Mouse (Mus musculus) testis, postnatal 14 days (tissue): ENCODE results near the gene Gys2.

Source experiments
- DNase-seq: peaks from one replicate; pipeline ENCODE4 v3.0.0; 2021; ENCODE audit warnings: low spot score

Gys2 gene

DNA sequence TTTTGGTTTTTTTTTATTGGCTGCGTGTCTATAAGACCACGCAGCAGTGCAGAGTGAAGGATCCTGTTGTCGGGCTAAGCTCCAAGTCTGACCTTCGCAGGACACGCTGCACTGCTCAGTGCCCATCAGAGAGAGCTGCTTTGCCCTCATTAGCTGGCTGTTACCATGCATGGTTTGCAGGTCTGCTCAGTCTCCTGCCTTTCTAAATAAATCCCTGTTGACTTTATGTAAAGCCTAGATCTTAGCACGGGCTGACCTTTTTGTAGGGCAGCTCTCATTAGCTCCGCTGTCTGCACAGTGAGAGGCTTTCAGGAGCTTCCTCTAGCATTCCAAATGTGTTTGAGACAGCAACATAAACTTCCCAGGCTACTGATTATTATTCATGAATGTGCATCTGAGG is 14.9 kb downstream of the Gys2 start:
- no peak for DNase-seq

DNA sequence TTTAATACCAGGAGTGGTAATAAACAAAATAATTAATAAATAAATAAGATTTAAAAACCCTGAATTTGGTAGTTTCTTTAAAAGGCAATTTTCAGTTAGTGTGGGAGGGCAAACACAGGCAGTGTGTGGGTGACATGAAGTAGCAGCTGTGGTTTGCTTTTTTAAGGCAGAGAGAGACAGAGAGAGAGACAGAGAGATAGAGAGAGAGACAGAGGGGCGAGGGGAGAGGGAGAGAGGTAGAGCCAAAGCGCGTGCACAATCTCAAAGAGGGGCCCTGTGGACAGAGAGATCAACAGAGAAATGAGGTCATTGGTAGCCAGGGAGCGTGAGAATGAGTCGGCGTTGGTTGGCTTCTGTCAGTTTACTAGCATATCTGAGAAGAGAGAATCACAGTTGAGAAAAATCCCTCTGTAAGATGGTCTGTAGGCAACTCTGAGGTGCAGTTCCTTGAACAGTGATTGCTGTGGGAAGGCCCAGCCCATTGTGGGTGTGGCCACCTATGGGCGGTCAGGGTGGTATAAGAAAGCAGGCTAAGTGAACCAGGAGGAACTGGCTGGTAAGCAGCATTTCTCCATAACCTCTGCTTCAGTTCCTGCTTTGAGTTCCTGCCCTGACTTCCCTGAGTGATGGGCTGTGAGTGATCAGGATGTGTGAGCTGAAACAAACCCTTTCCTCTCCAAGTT is 17.5 kb downstream of the Gys2 start:
- DNase-seq = no peak

DNA sequence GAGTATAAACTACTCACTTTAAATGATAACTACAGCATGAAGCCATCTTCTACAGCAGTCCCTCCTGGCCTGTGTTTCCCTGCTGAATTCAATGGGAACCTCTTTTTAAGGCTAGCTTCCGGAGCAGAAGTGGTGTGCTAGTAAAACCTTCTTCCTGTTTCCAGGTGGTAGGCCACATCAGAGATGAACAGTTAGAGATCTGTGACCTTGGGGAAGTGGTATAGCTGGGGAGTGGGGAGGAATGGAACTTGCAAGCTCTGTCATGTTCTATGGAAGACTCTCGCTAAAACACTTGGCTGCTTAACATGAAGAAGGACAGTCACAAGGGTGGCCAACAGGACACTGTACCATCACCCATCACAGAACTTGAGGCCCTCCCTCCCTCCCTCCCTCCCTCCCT is 19.6 kb downstream of the Gys2 start:
- DNase-seq = no peak

DNA sequence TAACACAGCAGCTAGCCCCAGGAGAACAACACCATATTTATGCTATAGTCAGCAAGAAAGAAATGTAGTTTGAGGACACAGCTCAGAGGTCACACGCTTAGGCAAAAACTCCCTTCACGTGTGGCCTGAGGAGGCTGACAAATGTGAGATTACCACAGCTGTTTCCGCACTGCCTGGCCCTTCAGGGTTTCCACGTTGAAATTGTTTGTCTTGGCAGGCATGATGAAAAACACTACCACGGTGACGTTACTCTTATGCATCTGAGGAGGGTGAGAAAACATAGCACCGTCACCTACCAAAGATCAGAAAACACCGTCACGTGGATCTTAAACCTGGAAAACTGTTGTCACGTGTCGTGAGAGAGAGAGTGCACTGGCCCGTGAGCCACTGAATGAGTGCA is 21.5 kb downstream of the Gys2 start:
- DNase-seq = no peak

DNA sequence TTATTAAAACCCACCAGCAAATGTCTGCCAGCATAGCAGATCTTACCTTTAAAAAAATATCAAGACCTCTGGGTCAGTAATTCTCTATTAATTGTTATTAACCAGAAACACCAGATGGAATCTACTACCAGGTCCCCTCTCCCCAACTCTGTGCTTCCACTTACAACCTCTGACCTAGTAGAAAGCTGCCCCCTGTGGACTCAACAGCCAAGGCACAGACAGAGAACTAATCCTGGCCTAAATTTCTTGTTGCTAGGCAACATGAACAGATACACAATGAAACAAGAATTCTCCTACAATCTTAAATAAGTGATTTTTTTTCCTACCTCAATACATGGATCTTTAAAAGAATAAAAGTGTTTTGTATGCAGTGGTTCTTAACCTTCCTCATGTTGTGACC is 43.8 kb downstream of the Gys2 start:
- no peak for DNase-seq

DNA sequence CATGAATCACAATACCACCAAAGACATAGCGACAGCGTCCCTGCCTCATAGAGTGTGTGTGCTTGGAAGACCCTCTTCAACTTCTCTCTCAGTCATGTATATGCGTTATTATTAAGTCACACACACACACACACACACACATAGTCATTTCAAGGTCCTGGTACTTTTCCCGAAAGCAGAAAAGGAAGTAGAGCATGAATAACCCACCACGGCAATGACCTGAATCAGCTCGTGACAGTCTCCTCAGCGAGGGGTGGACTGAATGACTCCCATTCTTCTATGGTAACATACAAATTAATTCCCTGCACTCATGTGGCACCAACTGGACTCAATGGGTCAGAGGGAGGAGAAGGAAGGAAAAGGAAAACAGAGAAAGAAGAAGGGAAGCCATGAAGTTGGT is 47.9 kb downstream of the Gys2 start:
- DNase-seq = no peak

DNA sequence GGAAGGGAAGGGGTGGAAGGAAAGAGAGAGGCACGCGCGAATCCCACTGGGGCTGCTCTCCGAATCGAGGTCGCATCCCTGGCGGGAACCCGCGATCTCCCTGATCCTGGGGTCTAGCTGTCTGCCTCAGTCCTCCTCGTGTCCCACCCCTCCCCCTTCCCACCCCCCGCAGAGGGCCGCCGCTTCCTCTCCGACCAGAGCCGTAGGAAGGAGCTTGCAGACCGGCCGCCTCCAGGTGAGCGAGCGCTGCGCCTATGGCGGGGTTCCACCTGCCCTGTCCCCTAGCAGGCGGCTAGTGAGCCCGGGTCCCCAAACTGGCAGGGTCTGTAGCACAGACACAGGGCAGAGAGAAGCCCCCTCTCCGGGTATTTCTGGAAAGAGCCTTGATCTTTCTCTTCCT is 58.3 kb downstream of the Gys2 start:
- no peak for DNase-seq

DNA sequence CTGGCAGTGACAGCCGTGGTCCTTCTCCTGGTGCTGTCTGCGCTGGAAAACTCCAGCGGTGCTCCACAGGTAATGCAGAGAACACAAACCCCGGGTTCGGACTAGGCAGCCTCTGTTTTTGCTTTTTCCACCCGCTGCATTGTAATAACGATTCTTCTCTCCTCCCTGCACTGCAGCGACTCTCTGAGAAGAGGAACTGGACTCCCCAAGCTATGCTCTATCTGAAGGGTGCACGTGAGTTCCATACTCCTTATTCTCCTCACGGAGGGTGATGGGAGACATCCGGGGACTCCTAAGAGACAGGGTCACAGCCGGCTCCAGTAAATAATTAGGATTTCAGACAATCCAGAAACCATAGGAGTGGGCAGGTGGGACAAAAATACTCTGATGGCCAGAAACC is 59.1 kb downstream of the Gys2 start:
- DNase-seq = no peak

DNA sequence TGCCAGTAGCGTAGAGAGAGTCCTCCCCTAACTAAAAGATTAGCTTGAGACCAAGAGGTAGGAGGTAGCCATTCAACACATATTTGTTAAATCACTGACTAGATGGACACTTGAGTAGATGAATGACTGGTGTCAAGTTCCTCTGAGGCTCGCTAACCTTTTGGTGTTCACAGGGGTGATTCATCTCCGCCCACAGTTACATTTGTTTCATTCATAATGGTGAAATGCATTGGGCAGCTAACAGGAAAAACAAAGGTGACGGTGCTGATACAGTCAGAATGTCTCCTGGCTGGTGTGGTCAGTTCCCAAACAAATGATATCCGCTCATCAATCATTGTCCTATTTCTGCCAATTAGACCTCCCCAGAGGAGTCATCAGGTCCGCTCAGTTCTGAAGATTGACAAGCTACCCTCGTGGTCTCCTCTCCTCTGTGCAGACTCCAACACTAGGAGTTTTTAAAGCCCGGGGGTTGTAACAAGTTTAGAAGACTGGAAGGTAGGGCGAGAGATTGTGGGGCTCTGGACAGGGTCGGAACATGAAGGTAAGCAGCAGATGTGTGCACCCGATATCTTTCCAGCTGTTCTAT is 59.9 kb downstream of the Gys2 start, which contains the start of gene Spx:
Gene Spx (plus strand): TSS at position 536 of the 586 bp plus-strand sequence.
- DNase-seq = no peak

DNA sequence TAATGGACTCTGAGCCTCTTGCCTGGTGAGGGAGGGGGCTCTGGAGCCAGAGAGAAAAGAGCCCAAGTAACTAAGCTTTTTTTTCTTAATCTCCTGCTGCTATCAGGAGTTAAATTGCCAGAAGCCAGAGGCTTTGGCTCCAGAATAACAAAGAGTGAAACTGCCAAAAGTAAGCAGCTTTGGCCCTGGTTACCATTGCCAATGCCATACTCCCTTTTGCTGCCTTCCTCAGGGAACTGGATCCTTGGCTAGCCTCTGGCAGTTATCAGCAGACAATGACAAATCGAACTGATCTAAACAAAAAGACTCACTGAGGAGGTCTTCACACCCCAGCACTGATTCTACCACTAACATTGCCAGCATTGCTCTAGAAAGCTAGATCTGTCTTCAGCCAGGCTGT is 61.8 kb downstream of the Gys2 start:
- DNase-seq = no peak

DNA sequence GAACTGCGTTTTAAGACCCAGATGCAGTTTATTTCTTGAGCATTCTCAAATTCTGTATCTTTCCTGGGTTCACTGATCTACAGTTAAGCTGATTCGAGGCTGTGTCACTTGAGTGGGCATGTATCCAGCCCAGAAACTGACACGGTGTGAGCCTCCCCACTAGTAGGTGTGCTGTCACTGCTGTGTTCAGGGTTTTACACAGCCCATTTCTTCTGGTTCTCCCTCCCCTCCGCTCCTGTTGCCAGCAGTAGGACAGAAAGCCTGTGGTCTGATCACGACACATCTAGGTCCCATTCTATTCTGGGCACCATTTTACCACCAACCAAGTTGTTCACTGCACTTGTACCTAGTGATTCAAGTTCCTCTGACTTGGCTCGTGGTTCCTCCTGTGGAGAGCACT is 77.2 kb downstream of the Gys2 start:
- DNase-seq = no peak

DNA sequence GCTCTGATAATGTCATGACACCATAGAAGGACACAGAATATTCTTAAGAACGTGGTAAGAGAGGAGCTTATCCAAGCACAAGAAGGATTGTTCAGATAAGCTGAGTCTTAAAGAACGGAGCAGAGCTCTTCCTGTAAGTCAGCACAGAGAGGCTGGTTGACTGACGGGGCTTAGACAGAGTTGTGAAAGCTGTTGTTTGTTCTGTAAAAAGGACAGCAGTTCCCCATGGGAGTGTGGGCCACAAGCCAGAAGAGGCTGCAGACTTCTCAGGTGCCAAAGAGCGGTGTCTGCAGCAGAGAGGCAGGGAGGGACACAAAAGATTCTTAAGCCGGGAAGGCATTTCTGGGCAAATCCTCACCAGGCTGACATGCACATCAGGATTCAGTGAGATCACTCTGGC is 78.2 kb downstream of the Gys2 start:
- DNase-seq = no peak

DNA sequence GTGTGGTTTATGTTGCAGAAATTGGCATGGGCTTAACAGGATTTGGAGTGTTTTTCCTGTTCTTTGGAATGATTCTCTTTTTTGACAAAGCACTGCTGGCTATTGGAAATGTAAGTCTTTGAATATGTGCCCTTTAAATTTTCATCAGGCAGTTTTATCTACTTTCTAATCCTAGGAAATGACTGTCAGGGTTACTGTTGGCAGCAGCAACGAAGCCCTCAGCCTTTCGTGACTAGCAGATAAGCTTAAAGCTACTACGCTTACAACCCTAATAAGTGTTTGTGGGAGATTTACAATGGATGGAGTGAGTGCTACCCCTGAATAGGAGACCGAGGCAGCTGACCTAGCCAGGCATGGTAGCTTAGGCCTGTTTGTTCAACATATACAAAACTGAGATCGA is 80.6 kb downstream of the Gys2 start:
- DNase-seq = no peak

DNA sequence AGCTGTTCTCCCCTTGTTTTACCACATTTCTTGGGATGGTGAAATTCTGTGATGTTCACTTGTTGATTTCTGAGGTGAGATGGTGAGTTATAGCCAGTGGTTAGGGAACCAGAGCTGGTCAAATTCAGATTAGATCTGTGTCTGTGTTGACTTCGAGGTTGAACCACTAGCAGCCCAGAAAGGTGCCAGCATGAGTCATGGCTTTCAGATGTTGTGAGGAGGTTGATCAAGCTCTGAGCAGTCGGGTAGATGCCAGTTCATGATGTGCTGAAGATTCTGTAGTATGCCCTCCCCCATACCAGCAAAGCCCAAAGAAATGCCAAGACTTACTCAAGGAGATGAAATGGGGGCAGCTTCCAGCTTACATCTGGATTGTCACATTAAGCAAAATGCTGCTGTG is 83.8 kb downstream of the Gys2 start:
- DNase-seq = no peak

DNA sequence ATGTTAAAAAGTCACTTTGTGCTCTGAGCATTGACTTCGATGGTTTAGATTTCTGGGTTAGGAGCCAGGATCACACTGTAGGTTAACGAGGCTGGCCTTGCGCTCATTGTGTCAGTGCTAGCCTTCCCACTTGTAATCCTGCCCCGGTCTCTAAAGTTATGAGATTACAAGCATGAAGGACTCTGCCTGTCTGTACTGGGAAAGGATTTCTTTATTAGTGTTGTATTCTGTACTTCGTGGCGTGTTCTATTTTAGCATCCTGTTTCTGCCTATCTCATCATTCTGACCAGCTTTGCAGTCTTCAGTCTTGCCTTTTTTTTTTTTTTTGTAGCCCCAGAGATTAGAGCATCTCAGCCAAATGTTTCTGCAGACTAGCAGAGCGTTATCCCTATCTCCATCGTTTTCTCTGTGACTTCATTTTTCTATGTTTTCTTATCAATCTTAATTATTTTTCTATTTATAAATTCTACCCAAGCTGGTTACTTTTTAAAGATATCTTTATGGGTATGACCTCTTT is 85.1 kb downstream of the Gys2 start:
- DNase-seq = no peak

DNA sequence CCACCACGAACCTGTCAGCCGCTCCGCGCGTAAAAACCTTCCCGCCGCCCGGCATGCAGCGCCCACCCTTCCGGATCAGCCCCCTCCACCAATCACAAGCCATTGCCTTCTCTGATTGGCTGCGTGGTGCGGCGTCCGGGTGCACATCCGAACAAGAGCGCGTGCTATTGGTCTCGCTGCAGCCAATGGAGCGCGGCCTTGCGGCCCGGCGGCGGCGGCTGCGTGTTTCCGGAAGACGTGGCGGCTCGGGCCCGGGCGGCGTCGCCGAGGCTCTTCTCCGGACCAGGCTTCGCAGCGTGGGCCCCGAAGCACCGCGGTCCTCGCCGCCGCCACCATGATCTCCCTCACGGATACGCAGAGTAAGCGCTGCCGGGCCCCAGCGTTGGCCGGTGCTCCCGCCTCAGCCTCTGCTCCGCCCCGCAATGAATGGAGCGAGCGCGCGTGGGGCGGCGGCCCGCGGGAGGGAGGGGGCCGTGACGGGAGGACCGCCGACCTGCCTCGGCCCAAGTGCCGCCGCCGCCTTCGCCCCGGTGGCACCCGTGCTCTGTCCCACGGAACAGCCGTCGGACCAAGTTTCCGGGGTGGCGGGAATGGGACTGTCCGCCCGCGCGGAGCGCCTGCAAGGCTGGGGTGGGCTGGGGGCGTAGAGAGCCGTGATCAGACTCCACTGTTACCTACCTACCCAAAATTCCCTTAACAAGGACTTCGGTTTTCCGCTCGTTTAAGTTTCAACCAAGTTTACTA is 85.7 kb downstream of the Gys2 start, which contains the start of the genes Recql and Golt1b:
Gene Recql (minus strand): TSS at position 77 of the 744 bp plus-strand sequence.
Gene Golt1b (plus strand): TSS at position 211 of the 744 bp plus-strand sequence.
- DNase-seq = peak; percentile 98

DNA sequence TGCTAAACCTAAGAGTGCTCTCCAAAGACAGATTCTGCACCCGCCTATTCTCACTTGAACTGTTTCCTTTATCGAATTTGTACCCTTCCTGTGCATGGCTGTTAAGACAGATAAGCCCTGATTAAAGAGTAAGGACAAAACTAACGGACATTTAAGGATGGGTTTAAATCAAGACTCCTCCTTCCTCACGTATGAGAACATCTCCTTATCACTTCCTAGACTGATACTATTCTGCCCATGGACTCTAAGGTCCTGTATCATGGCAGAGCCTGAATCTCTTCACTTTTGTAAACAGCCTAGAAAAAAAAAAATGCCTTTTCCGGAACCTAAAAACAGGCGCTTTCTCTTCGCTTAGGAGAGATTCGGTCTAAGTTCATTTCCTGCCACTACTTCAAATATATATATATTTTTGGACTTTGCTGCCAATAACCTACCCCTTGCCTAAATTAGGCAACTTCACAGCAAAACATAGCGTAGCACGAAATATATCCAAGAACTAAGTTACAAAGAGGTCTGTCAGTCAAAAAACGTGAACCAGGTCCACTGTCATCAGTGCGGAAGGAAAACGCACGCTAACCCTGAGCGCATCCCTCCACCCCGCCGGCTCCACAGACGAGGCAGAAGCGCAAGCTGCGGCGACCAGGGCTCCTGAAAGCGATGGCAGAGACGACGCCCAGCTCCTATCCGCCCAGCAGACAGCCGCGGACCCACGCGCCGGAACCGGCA is 86.5 kb downstream of the Gys2 start:
- no peak for DNase-seq

DNA sequence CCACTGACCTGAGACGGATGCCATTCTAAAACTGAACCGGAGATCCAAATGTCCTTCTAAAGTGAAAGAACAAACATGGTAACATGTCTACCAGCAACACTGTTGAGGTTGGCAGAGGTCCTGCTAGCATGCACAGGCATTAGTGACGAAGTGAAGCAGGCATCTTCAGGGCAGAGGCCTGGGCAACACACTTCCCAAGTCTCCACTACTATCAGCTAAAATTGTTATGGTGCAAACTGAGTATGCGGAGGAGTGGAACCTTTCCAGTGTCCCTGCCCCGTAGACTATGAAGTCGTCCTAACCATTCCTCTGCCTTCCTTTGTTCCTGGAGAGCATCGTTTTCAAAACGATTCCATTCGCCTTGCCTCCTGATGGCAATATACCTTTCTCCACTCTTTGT is 88.4 kb downstream of the Gys2 start:
- DNase-seq = no peak

DNA sequence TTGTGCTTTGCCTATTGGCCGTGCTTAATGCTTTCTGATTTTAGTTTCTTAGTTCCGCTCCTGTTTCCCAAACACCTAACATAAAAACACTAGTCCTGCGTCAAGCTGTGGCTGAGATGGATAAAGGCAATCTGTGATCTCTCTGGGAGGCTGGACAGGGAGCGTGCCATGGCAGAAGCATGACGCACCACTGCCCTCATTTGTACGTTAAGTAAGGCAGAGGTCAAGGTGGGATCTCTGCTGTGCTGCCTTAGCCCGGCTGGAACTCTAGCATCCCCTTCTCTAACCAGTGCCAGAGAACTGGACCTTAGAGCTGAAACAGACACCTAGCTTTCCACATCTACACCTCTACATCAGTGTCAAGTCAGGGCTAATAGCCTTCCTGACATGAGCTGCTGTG is 91.3 kb downstream of the Gys2 start:
- DNase-seq = no peak

DNA sequence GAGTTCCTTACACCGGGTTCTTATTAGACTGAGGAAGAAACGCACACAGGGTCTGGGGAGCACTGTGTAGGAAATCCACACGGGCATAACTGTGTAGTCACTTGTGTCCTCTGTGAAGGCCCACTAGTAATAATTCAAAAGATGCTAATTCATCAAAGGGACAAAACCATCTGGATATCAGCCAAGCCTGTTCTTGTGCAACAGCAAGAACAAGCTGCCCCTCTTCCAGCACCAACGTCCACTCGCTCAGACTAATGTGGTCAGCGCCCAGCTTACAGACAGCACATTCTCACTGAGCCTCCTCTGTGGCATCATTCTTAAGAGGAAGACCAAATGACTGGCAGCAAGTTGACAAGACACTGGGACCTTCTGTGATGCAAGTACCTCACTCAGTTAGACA is 92.9 kb downstream of the Gys2 start:
- no peak for DNase-seq

DNA sequence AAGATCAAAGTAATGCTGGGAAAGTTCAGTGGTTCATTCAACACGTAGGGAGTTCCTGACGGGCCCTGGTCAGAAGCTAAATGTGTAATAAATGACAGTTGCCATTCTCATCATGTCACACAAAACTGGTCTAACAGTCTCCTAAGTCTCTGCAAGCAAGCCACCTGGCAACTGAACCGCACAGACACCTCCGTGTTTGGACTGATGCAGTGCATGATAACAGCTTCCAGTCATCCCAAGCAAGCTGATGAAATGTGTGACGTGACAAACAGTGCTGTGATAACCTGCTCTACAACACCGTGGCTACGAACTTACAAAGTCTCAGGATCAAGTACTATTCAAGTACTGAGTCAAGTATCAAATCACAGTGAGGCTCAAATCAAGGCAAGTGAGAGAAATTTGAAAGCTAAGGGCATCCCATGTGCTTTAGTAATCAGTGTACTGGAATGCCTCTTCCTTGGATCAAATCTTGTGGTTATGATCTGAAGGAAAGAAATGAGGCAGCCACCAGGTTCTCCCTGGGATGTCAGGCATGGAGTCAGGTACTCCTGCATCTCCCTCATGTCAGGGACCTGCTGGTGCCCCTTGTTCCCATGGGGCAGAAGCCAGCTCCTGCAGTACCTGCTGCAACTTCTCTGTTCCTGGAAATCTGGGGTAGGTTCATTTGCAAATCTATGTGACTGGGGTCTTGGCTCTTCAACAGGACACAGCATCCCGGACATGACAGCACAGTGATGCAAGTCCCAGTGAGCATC is 94.2 kb downstream of the Gys2 start:
- DNase-seq = no peak

DNA sequence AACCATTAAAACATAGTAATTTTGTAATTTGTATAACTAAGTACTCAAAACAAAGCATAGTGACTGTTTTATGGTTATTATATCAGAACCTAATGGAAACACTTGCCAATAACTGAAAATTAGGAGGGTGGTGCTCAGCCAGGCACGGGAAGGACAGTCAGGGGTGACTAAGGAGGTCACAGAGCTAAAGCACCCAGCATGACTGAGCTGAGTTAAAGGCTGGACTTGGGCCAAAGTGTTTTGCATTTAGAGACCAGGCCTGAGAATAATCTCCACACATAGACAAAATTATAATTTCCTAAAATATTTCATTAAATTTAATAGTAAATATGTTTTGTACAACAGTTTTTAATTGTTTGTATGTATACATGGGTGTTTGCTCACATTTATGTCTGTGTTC is 95.8 kb downstream of the Gys2 start:
- no peak for DNase-seq
